Mouse (Mus musculus): Measurements from ENCODE around the gene Dusp16. TPM values are rescaled to one million over a fixed set of nuclear protein-coding genes. Genes with fewer than 3 reads are reported as not detected.

Gene Dusp16
- polyA plus RNA-seq, 1 experiment from 2014 or later = 14.3 TPM

Other genes starting within 250 kb of the Dusp16 start
- gene Lrp6, start 225.7 kb downstream of the Dusp16 start, polyA plus RNA-seq (2015; fragmentation: Nextera tagmentation; extraction: Ambion mirVana) = 34.2 and 43.6 TPM in 2 replicates
- gene Mansc1, start 160.1 kb downstream of the Dusp16 start, polyA plus RNA-seq (2015; fragmentation: Nextera tagmentation; extraction: Ambion mirVana) = 2.0 and 2.1 TPM in 2 replicates
- 21.3 and 23.1 TPM in 2 replicates for gene Borcs5, start 153.1 kb downstream of the Dusp16 start, polyA plus RNA-seq (2015; fragmentation: Nextera tagmentation; extraction: Ambion mirVana)
- 3.2 and 3.9 TPM in 2 replicates for gene Crebl2, start 37.5 kb upstream of the Dusp16 start, polyA plus RNA-seq (2015; fragmentation: Nextera tagmentation; extraction: Ambion mirVana)
- 9.1 TPM in 2 replicates for gene Gpr19, start 106.0 kb upstream of the Dusp16 start, polyA plus RNA-seq (2015; fragmentation: Nextera tagmentation; extraction: Ambion mirVana)
- gene Cdkn1b, start 127.8 kb upstream of the Dusp16 start, polyA plus RNA-seq (2015; fragmentation: Nextera tagmentation; extraction: Ambion mirVana) = 18.9 and 24.4 TPM in 2 replicates
- 3.8 and 4.2 TPM in 2 replicates for gene Apold1, start 189.1 kb upstream of the Dusp16 start, polyA plus RNA-seq (2015; fragmentation: Nextera tagmentation; extraction: Ambion mirVana)
- gene Ddx47, start 219.0 kb upstream of the Dusp16 start, polyA plus RNA-seq (2015; fragmentation: Nextera tagmentation; extraction: Ambion mirVana) = 124 and 125 TPM in 2 replicates